Mouse (Mus musculus): Measurements from ENCODE around the gene Arhgef19. TPM values are rescaled to one million over a fixed set of nuclear protein-coding genes. Genes with fewer than 3 reads are reported as not detected.
A peak's percentile ranks its signal among the peaks of the same experiment; 100 is the strongest.

Gene Arhgef19
- polyA plus RNA-seq, 1 experiment from 2014 or later: 20.9 TPM

- ATAC-seq (ENCODE audit: insufficient read depth, low FRiP score, low read depth): no peak
- H3K4me1 ChIP-seq: peaks cover 15% of the 10 kb centered on the region
- H3K4me2 ChIP-seq: no peak overlapping the region
- no peak overlapping the region for H3K9ac ChIP-seq
- no peak overlapping the region for H3K27ac ChIP-seq
- no peaks in the 10 kb centered on the region for H3K36me3 ChIP-seq
- no peak overlapping the region for H3K4me3 ChIP-seq (replicated peaks)
- H3K27me3 ChIP-seq (replicated peaks): no peaks in the 10 kb centered on the region
- 37% methylated on average over 9 of the region's 9 CpGs for WGBS
- H3K9me3 ChIP-seq: no peaks in the 10 kb centered on the region
These were observed 28.5 kb downstream of the Arhgef19 start for GRCm38 (mm10) chr4:141267837-141268236.

DNA sequence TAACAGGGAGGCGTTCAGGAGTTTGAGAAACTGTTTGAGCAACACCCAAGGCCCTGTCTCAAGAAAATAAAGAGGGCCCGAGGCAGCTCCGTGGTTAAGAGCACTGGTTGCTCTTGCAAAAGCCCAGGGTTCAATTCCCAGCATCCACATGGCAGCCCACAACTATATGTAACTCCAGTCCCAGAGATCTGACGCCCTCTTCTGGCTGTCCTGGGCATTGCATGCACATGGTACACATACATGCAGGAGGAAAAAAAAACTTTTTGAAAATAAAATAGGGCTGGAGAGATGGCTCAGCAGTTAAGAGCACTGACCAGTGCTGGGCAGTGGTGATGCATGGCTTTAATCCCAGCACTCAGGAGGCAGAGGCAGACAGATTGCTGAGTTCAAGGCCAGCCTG lies 29.1 kb downstream of the Arhgef19 start:
- Histone ChIP-seq H3K4me2 (no peak overlapping the region), H3K9ac (no peak overlapping the region), H3K4me3 (replicated peaks) (no peak overlapping the region), H3K36me3 (no peaks in the 10 kb centered on the region), H3K9me3 (no peaks in the 10 kb centered on the region), H3K4me1 (peaks cover 19% of the 10 kb centered on the region), H3K27me3 (replicated peaks) (no peaks in the 10 kb centered on the region), H3K27ac (no peak overlapping the region)
- 78% methylated on average over 4 of the region's 4 CpGs for WGBS
- ATAC-seq (ENCODE audit: insufficient read depth, low FRiP score, low read depth): no peak

DNA sequence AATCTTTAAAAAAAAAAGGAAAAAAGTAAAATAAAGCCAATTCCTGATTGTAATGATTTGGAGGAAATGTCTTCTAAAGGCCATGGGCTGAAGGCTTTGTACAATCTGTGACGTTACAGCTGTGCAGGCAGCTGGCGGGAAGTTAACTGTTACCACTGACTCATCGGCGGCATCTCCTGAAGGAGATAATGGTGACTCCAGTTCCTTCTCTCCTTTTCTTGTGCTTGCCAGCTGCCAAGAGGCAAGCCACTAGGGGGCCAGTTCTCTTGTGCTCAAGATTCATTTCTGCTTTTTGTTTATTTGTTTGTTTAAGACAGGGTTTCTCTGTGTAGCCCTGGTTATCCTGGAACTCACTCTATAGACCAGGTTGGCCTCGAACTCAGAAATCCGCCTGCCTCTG lies 29.8 kb downstream of the Arhgef19 start:
- Histone ChIP-seq H3K4me3 (replicated peaks) (no peak overlapping the region), H3K36me3 (no peaks in the 10 kb centered on the region), H3K4me1 (peaks cover 25% of the 10 kb centered on the region), H3K27me3 (replicated peaks) (no peaks in the 10 kb centered on the region), H3K9ac (no peak overlapping the region), H3K4me2 (no peak overlapping the region), H3K9me3 (no peaks in the 10 kb centered on the region), H3K27ac (no peak overlapping the region)
- no peak for ATAC-seq (ENCODE audit: insufficient read depth, low FRiP score, low read depth)
- WGBS: 69% methylated on average over 6 of the region's 6 CpGs

DNA sequence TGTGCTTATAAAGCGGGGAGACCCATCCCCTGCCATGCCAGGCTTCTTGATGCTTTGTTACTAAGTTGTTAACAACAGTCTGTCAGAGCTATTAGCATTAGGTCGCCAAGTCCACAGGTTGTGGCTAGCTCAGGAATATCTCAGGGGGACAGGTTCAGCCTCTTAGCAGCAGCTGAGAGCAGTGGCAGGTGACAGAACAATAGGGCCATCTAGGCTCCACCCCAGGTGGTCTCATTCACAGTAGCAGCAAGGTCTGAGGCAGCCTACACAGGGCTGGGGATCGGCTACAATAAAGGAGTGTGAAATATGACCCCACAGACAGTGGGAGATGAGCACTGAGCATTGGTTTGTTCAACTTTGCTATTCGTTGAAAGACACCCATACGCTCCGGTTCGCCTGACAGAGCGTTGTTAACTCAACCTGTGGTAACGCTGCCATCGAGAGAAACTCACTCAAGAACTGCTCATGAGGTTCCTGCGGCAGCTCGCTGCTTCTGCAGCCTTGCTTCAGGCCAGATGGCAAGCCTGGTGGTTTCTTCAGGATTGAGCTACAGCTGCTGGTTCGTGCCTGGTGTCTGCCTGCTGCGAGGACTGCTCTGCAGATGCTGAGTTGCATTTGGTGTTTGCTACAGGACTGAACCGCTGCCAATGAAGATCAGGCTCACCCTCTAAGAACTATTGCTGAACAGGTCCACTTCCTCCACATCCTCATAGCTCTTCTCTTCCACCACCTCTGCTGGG lies 31.1 kb downstream of the Arhgef19 start:
- Histone ChIP-seq H3K36me3 (no peaks in the 10 kb centered on the region), H3K27ac (no peak overlapping the region), H3K4me3 (replicated peaks) (no peak overlapping the region), H3K4me1 (peaks cover 36% of the 10 kb centered on the region), H3K9me3 (no peaks in the 10 kb centered on the region), H3K9ac (no peak overlapping the region), H3K27me3 (replicated peaks) (no peaks in the 10 kb centered on the region), H3K4me2 (no peak overlapping the region)
- 66% methylated on average over 15 of the region's 15 CpGs for WGBS
- ATAC-seq (ENCODE audit: insufficient read depth, low FRiP score, low read depth): no peak

- ATAC-seq (ENCODE audit: insufficient read depth, low FRiP score, low read depth): no peak
- H3K9ac ChIP-seq: no peak overlapping the region
- H3K27ac ChIP-seq: peak overlapping the region; percentile 38
- WGBS: 82% methylated on average over 6 of the region's 7 CpGs
- no peaks in the 10 kb centered on the region for H3K36me3 ChIP-seq
- no peak overlapping the region for H3K4me3 ChIP-seq (replicated peaks)
- no peaks in the 10 kb centered on the region for H3K9me3 ChIP-seq
- H3K4me2 ChIP-seq: no peak overlapping the region
- H3K4me1 ChIP-seq: peaks cover 37% of the 10 kb centered on the region
- no peaks in the 10 kb centered on the region for H3K27me3 ChIP-seq (replicated peaks)
These were observed 31.9 kb downstream of the Arhgef19 start for GRCm38 (mm10) chr4:141271228-141271627.

GRCm38 (mm10) chr4:141271721-141272120 lies 32.4 kb downstream of the Arhgef19 start:
- Histone ChIP-seq H3K4me2 (no peak overlapping the region), H3K4me3 (replicated peaks) (no peak overlapping the region), H3K4me1 (peaks cover 37% of the 10 kb centered on the region), H3K9me3 (no peaks in the 10 kb centered on the region), H3K27me3 (replicated peaks) (no peaks in the 10 kb centered on the region), H3K9ac (no peak overlapping the region), H3K27ac (peak overlapping the region; percentile 38), H3K36me3 (no peaks in the 10 kb centered on the region)
- WGBS: 67% methylated on average over 6 of the region's 6 CpGs
- ATAC-seq (ENCODE audit: insufficient read depth, low FRiP score, low read depth): no peak

DNA sequence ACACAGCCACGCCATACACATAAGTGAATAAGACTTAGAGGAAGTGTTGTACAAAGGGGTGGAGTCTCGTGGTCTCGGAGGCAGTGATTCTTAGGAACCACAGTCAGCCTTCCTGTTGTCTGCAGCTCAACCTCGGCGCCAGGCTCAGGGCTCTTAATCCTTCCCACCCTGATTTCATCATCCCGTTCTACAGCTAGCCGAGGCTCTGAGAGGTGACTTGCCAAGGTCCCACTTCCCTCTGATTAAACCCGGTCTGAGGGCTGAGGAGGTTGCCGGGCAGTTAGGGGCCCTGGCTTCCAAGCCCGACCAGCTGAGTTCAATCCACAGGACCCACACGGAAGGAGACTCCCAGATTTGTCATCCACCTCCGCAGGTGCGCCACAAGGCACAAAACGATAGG lies 33.6 kb downstream of the Arhgef19 start:
- Histone ChIP-seq H3K9ac (no peak overlapping the region), H3K4me3 (replicated peaks) (peak overlapping the region; percentile 20; the same call in 1 of the 2 replicates)
- ATAC-seq (ENCODE audit: insufficient read depth, low FRiP score, low read depth): no peak; the same call in 1 of the 2 replicates

GRCm38 (mm10) chr4:141273296-141273695 lies 34.0 kb downstream of the Arhgef19 start:
- Histone ChIP-seq H3K4me3 (replicated peaks) (peak overlapping the region; percentile 20; the same call in 1 of the 2 replicates), H3K9ac (no peak overlapping the region), H3K4me1 (peaks cover 46% of the 10 kb centered on the region), H3K4me2 (peak overlapping the region; percentile 50), H3K27ac (peak overlapping the region; percentile 57; the same call in 1 of the 2 replicates), H3K9me3 (no peaks in the 10 kb centered on the region), H3K27me3 (replicated peaks) (no peaks in the 10 kb centered on the region), H3K36me3 (no peaks in the 10 kb centered on the region)
- WGBS: 19% methylated on average over 12 of the region's 12 CpGs
- ATAC-seq (ENCODE audit: insufficient read depth, low FRiP score, low read depth): peak; percentile 72

More for the DNA sequence above, 33.6 kb downstream of the Arhgef19 start:
- Histone ChIP-seq H3K36me3 (no peaks in the 10 kb centered on the region), H3K4me2 (peak overlapping the region; percentile 50), H3K27ac (peak overlapping the region; percentile 57; the same call in 1 of the 2 replicates), H3K27me3 (replicated peaks) (no peaks in the 10 kb centered on the region), H3K9me3 (no peaks in the 10 kb centered on the region), H3K4me1 (peaks cover 44% of the 10 kb centered on the region)
- WGBS: 14% methylated on average over 14 of the region's 14 CpGs

- 47% methylated on average over 23 of the region's 23 CpGs for WGBS
These were observed 35.4 kb downstream of the Arhgef19 start for GRCm38 (mm10) chr4:141274485-141275341.

DNA sequence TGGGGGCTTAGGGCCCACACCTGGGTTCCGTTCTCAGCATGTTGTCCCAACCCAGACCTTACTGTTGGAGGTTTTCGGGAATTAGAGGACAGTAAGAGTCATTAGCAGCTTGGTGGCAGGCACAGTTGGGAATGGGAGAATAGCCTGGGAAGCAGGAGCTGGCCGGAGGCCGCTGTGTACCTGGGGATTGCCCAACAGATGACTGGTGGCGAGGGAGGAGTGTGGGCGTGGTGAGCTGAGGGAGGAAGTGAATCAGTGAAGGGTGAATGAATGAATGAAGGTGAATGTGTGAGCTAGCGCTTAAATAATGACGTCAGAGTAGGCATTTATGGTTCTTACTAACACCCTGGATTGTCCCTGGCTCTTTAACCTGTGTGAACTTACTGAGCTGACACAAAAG lies 37.9 kb downstream of the Arhgef19 start:
- Histone ChIP-seq H3K4me3 (replicated peaks) (no peak overlapping the region), H3K4me1 (peaks cover 64% of the 10 kb centered on the region), H3K27ac (peak overlapping the region; percentile 89), H3K27me3 (replicated peaks) (no peaks in the 10 kb centered on the region), H3K36me3 (no peaks in the 10 kb centered on the region), H3K9ac (no peak overlapping the region), H3K4me2 (no peak overlapping the region), H3K9me3 (no peaks in the 10 kb centered on the region)
- ATAC-seq (ENCODE audit: insufficient read depth, low FRiP score, low read depth): no peak
- WGBS: 80% methylated on average over 8 of the region's 8 CpGs

More at GRCm38 (mm10) chr4:141274485-141275341, 35.4 kb downstream of the Arhgef19 start:
- ATAC-seq (ENCODE audit: insufficient read depth, low FRiP score, low read depth): no peak
- Histone ChIP-seq H3K9me3 (no peaks in the 10 kb centered on the region), H3K4me2 (0 out of 2 replicates have a peak overlapping the region, but pooled peaks have one; percentile 1), H3K36me3 (no peaks in the 10 kb centered on the region), H3K27me3 (replicated peaks) (no peaks in the 10 kb centered on the region), H3K4me3 (replicated peaks) (no peak overlapping the region), H3K27ac (no peak overlapping the region), H3K4me1 (peaks cover 56% of the 10 kb centered on the region), H3K9ac (no peak overlapping the region)

GRCm38 (mm10) chr4:141278154-141278553 lies 38.9 kb downstream of the Arhgef19 start:
- Histone ChIP-seq H3K9ac (no peak overlapping the region), H3K27ac (peak overlapping the region; percentile 89), H3K4me1 (peaks cover 66% of the 10 kb centered on the region), H3K4me3 (replicated peaks) (no peak overlapping the region), H3K36me3 (no peaks in the 10 kb centered on the region), H3K9me3 (no peaks in the 10 kb centered on the region), H3K4me2 (peak overlapping the region; percentile 30), H3K27me3 (replicated peaks) (no peaks in the 10 kb centered on the region)
- ATAC-seq (ENCODE audit: insufficient read depth, low FRiP score, low read depth): peak; percentile 57
- 18% methylated on average over 7 of the region's 7 CpGs for WGBS

DNA sequence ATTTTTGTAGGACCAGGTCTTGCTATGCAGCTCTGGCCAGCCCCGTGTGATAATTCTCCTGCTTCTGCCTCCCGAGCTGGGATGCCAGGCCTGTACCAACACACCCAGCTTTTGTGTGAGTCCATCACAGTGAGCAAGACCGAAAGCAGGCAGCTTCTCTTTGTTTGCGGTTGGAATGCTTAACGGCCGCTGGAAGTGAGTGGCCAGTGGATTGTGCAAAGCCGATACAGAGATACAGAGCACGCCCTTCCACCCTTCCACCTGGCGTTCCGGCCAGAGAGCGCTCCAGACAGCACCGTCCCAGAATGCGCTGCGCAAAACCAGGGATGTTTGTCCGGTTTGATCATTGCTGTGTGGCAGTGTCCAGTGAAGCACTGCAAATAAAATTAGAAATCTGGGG lies 40.0 kb downstream of the Arhgef19 start:
- 52% methylated on average over 15 of the region's 15 CpGs for WGBS
- H3K27me3 ChIP-seq (replicated peaks): no peaks in the 10 kb centered on the region
- ATAC-seq (ENCODE audit: insufficient read depth, low FRiP score, low read depth): no peak
- H3K27ac ChIP-seq: peak overlapping the region; percentile 21
- H3K9me3 ChIP-seq: no peaks in the 10 kb centered on the region
- peaks cover 64% of the 10 kb centered on the region for H3K4me1 ChIP-seq
- no peak overlapping the region for H3K9ac ChIP-seq
- no peak overlapping the region for H3K4me3 ChIP-seq (replicated peaks)
- no peaks in the 10 kb centered on the region for H3K36me3 ChIP-seq
- H3K4me2 ChIP-seq: peak overlapping the region; percentile 2; the same call in 1 of the 2 replicates
